Mouse (Mus musculus): Measurements from ENCODE around the gene Zfp748. TPM values are rescaled to one million over a fixed set of nuclear protein-coding genes. Genes with fewer than 3 reads are reported as not detected.

Gene Zfp748
- total RNA-seq (2021): 1 to 10 TPM; 8.2 to 8.8 TPM
- long read RNA-seq, experiment 1, partial matches to known transcripts: 0 of 2 reads
- long read RNA-seq, experiment 1, other reads (novel, unspliced or antisense): 1 of 2 reads
- long read RNA-seq, experiment 2, full-length matches to known transcripts: 12 of 12 reads
- long read RNA-seq, experiment 2, partial matches to known transcripts: 0 of 12 reads
- long read RNA-seq, experiment 2, other reads (novel, unspliced or antisense): 0 of 12 reads

DNA sequence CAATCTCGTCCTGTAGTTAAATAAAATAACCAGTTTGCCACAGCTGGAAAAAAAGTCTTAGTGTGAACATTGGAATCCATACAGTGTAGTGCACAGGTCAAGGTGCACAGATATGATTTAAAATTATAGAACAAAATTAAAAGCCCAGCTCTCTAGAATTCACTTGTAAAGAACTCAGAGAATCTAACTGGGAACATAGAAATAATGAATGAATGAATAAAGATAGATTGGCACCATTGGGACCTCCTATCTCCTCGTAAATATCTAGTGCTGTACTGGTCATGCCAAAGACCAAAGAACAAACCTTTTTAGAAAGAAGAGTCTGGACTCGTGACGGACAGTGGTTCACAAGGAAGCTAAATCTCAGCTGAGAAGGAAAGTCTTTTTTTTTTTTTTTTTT is at the start of gene Zfp748:
Zfp748 (minus strand) TSS at position 101 of the 400 bp plus-strand sequence.
- DNase-seq (ENCODE audit: low spot score in 2 of 2): no peak

DNA sequence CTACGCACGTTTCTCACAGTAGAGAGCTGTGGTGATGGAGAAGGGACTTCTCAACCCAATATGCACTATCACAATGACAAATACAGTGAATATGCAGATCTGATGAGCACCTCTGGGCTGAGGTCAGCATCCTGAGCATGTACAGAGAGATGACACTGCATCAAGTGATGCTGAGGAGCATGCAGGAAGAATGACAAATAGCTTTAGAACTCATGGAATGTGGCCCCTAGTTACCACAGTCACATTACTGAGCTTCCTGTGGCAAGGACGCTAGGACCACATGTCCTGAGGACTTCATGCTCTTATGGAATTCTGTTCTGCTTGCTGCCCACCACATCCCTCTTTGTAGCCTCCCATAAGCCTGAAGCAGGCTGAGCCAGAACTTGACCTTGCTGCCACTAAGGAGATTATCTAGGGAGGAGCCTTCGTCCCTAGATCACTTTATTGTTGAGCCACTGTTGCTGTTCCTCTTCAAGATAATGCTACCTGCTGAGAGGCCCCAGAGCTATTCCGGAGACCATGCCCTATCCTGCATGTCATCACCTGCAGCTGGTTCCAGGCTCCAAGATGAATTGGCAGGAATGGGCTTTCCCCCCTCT is 19.1 kb upstream of the Zfp748 start:
- no peak for DNase-seq (ENCODE audit: low spot score in 2 of 2)

DNA sequence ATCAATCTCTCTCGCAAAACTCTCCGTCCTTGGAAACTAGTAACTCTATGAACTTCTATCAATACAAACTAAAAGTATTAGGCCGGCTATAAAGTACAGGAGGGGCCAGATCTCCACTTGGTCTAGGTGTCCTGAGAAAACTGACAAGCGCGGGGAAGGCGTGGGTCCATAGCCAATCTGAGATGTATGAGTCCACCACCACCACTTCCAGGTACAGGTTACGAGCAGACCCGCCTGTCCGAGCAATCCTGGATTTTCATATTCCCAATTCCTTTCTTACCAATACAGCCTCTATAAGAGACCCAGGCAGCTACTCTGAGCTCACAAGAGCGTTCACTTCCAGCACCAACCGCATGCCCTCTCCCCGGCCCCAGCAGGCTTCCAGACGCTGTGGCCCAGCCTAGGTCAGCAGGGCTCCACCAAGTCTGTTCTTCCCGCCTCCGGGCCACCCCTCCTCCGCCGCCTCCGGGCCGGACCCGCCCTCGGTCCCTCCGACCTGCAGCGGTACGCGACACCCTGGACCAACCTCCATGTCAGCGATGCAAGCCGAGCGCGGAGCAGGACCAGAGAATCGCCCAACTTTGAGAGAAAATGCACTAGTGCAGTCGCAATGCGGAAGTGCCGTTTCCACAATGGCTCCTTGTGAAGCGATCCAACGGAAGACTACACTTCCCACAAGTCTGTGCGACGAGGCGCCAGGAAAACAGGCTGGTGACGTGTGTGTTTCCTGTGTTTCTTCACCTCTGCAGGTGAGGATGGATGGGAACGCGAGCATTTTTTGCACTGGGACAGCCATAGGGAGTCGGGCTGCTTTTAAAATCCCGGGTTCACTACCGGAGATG is 904 bp downstream of the Zfp748 start:
- peak; percentile 64 to 74 for DNase-seq (ENCODE audit: low spot score in 2 of 2)

DNA sequence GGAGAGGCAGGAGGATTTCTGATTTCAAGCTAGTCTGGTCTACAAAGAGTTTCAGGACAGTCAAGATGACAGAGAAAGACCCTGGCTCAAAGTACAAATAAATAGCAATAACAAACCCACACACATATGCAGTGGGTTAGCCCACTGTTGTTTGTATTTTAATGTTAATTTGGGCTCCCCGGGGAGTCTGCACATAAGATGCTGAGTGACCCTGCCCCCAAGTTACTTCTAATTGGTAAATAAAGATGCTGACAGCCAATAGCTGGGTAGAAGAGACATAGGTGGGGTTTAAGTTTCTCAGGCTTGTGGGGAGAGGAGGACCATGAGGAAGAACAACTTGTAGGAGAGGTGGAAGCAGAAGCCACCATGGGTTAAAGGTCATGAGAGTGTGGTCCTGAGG is 7.7 kb downstream of the Zfp748 start:
- DNase-seq (ENCODE audit: low spot score in 2 of 2): no peak

DNA sequence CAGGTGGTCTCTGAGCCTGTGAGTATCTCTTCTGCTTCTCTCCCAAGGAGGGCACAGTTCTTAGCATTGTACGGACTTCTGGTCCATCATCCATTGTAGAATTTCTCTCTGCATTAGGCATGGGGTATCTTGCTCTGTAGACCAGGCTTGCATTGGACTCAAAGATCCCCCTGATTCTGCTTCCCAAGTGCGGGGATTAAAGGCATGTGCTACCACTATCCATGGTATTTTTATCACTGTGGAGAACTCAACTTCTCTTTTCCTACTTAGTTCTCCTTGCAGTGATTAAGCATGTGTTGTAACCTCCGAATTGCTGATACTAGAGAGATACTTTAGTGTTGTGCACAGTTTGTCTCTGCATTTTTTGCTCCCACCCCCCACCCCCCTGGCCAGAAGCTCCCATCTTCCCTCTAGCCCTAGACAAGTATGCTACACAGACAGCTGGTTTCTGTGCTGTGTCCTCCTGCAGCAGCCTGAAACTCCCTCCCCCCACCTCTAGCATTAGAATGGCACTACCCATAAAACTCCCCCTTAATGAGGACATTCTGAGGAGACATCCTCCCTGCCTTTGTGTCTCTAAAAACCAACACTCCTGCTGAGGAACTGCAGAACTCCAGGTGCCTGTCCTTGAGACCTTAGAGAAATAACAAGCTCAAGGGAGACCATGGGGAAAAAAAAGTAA is 26.4 kb downstream of the Zfp748 start:
- no peak for DNase-seq (ENCODE audit: low spot score in 2 of 2)

DNA sequence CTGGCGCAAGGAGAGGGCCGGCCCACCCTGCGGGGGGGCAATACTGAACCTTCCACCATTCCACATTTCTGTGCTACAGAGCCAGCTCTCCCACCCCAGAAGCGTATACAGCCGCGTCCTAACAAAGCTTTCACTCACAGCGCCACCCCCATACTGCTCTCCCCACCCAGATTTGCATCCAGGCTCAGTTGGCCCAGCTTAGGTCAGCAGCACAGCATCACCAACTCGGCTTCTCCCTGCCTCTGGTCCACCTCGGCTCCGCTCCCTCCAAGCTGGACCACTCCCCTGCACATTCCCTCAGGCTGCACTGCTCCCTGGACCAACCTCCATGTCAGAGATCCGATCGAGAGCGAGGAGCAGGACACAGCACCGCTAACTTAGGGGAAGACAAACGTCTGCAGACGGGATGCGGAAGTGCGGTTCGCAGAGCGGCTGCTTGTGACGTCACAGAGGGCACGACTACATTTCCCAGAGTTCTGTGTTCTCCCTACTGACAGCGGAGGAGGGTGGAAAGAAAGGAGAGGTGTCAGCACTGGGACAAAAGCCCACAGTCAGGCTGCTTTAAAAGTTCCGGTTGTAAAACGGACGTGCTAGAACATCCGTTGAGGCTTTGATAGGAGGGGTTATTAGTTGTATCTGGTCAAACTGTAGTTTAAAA is 27.7 kb downstream of the Zfp748 start, which contains the start of the genes Gm26965 and Zfp87:
Gm26965 (minus strand) TSS at position 399 of the 658 bp plus-strand sequence.
Zfp87 (minus strand) TSS at position 425 of the 658 bp plus-strand sequence.
- peak; percentile 83 to 85 for DNase-seq (ENCODE audit: low spot score in 2 of 2)

DNA sequence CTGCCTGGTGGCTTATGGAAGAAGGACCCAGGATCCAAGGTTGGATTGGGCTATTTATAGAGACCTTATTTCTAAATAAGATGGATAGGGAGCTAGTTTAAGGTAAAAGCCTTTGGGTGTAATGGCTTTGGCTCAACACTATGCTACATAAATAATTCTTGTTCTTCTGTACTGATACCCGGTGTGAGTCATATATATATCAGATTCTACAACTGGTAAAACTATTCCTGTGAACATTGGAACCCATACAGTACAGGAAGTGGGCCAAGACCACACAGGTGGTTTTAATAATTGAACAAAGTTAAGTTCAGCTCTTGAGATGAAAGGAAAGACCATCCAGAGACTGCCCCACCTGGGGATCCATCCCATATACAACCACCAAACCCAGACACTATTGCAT is 52.7 kb downstream of the Zfp748 start:
- DNase-seq (ENCODE audit: low spot score in 2 of 2): no peak

DNA sequence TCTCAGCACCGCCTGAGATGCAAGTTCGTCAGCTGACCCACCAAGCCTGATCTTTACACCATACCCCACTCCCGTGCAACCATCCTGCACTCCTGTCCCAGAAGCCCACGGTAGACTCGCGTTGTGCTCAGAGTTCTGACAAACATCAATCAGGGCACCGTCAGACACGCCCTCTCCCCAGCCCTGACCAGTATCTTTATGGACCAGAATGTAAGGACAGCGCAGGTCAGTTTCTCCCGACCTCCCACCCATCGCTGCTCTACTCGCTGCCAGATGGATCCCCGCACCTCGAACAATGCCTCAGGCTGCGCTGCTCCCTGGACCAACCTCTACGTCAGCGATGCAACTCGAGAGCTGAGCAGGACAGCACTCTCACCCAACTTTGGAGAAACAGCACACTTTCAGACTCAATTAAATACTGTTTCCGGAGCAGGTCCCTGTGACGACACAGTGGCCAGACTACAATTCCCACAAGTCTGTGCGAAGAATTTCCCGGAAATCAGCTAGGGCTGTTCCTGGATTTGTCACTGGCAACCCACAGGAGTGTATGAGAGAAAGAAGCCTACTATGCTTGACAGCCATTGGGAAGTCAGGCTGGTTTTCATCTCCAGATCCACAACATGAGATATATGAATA is 53.4 kb downstream of the Zfp748 start, which contains the start of gene Zfp58:
Zfp58 (minus strand) TSS at position 472 of the 636 bp plus-strand sequence.
- peak; percentile 71 to 76 for DNase-seq (ENCODE audit: low spot score in 2 of 2)

DNA sequence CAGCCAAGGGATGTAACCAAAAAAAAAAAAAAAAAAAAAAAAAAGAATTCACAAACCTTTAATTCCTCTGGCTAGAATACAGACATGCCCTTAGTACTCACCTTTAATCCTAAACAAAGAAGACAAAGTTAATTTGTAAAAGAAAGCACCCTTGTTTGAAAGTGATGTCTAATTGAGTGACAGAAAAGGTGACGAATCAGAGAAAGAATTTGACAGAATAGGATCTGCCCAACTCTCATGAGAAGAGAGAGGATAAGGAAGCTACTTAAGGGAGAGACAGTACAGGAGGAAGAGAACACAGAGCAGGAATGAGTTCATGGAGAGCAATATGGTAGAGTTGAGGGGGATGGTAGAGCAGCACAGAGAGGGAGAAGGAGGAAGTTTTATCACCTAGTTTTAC is 58.0 kb downstream of the Zfp748 start:
- DNase-seq (ENCODE audit: low spot score in 2 of 2): no peak

Other genes with a start within 250 kb of the Zfp748 start
- 1 to 10 TPM; 1.7 to 2.5 TPM for gene Zfp457, start 247.3 kb downstream of the Zfp748 start, total RNA-seq (2021)
- 1 to 10 TPM; 4.8 to 4.9 TPM for gene Zfp595, start 221.3 kb downstream of the Zfp748 start, total RNA-seq (2021)
- gene Gm28044, start 193.3 kb downstream of the Zfp748 start, total RNA-seq (2021): 1 to 10 TPM; 1.8 to 1.9 TPM
- gene Zfp953, start 193.2 kb downstream of the Zfp748 start, total RNA-seq (2021): 1 to 10 TPM; 1.7 to 2.6 TPM
- gene Gm28041, start 178.1 kb downstream of the Zfp748 start, total RNA-seq (2021): 1 to 10 TPM; 1.3 to 2.1 TPM
- 1 to 10 TPM; 1.2 TPM for gene Zfp456, start 178.0 kb downstream of the Zfp748 start, total RNA-seq (2021)
- 1 to 10 TPM; 4.0 to 4.3 TPM for gene Zfp429, start 154.0 kb downstream of the Zfp748 start, total RNA-seq (2021)
- 1 to 10 TPM in 1 of 2 experiments, under 1 TPM in 1; 0.99 to 1.5 TPM for gene Zfp459, start 132.4 kb downstream of the Zfp748 start, total RNA-seq (2021)
- gene Zfp874a, start 102.2 kb downstream of the Zfp748 start, total RNA-seq (2021): 10 to 100 TPM; 16.0 to 20.6 TPM
- gene Zfp874b, start 69.6 kb downstream of the Zfp748 start, total RNA-seq (2021): 10 to 100 TPM; 18.0 to 22.0 TPM
- 1 to 10 TPM; 7.5 to 7.9 TPM for gene Zfp58, start 53.3 kb downstream of the Zfp748 start, total RNA-seq (2021)
- under 1 TPM in 1 of 2 experiments, not detected in 1; 0.60 TPM for gene Gm26965, start 27.7 kb downstream of the Zfp748 start, total RNA-seq (2021)
- 10 to 100 TPM; 19.0 to 20.1 TPM for gene Zfp87, start 27.7 kb downstream of the Zfp748 start, total RNA-seq (2021)
- 1 to 10 TPM; 6.7 to 7.0 TPM for gene Zfp729b, start 55.9 kb upstream of the Zfp748 start, total RNA-seq (2021)
- not detected for gene Gm49345, start 83.9 kb upstream of the Zfp748 start, total RNA-seq (2021)
- 1 to 10 TPM; 5.2 to 7.4 TPM for gene Zfp729a, start 84.0 kb upstream of the Zfp748 start, total RNA-seq (2021)
- 1 to 10 TPM; 7.9 to 8.1 TPM for gene Zfp738, start 133.2 kb upstream of the Zfp748 start, total RNA-seq (2021)
- 10 to 100 TPM; 12.2 to 12.7 TPM for gene Zfp65, start 175.3 kb upstream of the Zfp748 start, total RNA-seq (2021)
- gene Zfp85, start 201.4 kb upstream of the Zfp748 start, total RNA-seq (2021): 1 to 10 TPM; 4.0 to 5.3 TPM
- 1 to 10 TPM; 1.8 to 2.5 TPM for gene Zfp493, start 225.9 kb upstream of the Zfp748 start, total RNA-seq (2021)